Mouse (Mus musculus): Measurements from ENCODE around the gene Plcb1.

Gene Plcb1

DNA sequence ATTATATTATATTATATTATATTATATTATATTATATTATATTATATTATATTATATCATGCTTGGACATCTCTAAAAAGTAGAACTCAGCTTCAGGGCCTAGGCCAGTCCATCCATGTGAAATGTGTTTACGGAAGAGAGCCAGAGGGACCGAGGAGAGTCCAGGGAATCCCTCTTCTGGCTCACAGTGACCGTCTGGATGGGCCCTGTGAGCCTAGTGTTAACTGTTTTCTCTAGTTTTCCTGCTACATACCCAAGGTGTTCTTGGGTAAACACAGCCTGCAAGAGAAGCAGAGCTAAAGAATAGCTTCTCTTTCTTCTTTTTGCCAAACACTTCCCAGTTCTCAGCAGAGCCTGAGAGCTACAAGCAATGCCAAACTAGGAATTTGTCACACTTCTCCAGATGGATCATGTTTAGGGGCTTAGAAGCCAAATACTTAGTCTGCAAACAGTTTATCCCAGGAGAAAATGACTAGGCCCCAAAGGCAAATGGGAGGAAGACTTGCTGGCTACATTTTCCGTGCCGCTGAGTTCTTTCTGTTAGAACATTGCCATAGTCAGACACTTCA, 649.2 kb downstream of the Plcb1 start:
- no peak for DNase-seq

DNA sequence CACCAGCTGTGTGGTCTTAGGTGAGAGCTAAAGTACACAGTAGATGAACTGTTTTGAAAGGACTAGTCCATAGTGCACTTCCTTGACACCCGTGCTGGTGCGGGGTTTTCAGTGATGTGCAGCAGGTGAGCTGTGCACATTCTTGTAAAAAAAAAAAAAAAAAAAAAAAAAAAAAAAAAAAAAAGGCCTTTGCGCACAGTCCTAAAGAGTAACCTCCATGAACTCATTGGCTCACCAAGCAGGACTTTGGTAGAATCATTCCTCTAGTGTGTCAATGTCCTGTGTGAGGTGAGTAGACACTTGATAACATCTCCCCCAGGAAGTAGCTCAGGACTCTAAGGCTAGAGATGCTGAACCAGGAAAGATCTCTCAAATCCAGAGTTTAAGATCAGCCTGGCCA, 653.2 kb downstream of the Plcb1 start:
- DNase-seq, result no peak

DNA sequence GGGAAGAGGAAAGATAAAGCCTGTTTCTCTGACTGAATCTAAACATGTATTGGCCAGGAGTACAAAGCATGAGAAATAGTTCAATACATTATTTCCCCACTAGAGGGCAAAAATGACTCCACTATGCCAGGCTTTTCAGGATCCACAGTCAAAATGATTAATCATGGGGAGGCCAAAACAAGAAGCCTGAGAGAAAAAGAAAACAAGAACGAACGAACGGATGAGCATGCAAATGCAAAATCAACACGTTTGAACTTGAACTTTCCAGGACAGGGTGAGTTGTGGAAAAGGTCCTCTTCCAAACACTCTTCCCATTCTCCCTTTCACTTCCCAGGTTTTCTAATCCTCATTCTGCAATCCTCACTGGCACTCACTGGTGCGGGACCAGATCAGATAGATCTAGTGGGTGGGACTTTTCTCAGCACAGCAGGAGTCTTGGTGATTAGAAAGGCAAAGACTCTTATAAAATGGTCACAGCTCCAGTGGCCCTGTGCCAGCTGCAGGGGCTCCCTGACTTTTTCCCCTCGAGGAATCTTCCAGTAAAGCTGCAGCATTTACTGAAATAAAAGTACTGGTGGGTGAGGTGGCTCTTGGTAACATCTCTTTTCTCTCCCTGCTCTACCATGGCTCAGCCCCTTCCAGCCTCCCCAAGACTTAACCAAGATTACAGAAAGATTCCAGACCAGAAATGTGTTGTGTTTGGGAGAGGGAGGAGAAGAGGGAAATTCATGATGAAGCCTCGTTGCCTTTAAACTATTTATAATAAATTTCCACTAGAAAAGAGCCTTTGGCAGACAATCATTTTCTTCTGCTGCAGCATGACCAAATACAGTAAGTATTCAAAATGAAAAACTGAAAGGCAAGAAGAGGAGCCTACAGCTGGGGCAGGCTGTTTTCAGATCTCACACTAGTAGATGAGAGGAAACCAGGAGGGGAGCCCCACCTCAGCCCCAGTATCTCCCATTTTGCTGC, 654.0 kb downstream of the Plcb1 start:
- peak; percentile 33 to 58 for DNase-seq

DNA sequence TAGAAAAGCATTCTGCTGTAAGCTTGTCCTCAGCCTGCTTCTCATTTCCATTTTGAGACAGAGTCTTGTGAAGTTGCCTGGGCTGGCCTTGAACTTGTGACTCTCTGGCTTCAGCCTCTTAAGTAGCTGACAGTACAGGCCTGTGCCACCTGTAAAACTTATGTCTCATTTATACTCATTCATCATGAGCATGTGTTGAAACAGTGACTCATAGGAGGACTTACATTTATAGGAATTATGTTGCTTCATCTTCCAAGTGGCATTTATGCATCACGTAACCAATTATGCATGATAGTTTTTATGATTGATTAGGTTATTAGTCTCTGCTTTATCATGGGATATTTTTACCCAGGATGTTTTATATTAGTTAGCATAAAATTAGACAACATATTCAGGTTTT, 667.7 kb downstream of the Plcb1 start:
- no peak for DNase-seq

DNA sequence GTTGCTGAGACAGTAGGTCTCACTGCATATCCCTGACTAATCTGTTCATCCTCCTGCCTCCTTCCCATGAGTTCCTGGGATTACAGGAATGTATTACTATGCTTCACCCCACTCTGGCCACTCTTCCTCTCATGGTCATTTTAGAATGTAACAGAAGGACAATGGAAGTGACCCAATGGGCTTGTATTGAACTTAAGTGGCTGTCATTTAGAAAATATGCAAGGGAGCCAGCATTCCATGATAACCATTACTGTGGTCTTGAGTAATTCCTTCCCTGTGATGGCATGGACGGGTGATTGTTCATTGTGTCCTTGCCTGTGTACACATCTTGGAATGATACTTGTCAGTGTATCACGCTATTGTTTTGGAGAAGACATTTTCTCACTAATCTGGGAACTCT, 668.1 kb downstream of the Plcb1 start:
- DNase-seq, result no peak

DNA sequence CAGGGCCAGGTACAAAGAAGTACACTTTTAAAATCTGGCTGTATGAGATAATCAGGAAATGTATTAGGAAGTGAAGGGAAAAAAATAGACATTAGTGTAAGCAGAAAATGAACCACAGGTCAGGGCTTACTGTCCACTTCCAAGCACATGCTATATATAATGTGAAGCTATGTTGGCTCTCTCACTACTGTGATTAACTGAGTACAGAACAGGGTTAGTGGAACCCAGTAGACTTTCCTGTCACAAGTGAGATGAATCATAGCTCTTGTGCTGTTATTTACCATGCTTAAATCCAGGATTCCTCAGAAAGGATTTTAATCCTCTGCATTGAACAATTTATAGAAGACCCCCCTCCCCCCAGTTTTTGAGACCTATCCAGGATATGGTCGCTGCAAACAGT, 668.6 kb downstream of the Plcb1 start:
- DNase-seq, result no peak

DNA sequence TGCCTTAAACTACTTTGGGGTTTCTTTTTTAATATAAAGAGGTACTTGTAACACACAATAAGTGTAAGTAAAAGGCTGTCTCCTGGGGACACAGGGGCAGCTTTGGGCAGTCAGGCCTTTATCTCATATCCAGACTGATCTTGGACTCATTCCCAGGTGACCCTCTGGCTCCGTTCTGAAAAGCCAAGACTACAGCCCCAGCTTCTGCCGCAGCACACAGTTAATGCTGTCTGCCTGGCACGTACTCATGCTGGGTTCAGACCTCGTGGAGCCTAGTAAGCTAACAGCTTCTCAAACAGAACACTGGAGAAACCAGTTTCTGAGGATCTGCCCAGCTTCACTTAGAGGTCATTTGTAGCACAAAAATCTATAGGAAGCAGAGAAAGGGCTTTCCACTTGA, 682.0 kb downstream of the Plcb1 start:
- DNase-seq, result no peak

DNA sequence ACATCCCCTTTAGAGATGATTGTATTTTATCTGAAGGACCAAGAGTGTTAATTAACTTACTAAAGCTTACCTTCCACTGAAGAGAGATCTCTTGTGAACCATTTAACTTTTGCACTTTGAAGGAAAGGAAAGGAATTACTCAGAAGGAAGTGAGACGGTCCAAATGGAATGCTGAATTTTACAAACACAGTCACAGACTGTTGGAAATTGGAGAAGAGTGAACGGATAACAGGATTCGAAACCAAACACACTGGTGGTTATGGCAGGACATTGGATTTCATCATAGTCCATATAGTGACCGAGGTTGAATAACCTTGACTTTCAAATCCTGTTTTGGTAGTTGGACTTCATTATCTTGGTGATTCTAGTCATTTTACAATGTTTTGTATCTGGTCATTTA, 688.2 kb downstream of the Plcb1 start:
- DNase-seq, result no peak

DNA sequence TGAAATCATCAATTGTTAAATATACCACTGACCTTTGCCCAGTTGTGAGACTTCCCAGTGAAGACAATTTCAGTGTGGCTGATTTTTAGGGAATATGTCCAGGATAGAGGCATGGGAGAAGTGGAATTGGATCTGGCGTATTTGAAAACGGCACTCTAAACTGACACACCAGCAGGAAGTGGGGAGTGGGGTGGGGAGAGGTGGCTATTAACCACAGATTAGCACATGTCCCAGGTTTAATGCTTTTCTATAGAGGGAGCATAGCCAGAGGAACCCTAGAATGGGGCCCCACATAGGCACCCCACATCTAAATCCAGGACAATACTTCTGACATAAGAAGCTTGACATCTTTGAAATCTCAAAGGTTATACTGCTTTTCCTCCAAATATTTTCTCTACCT, 699.4 kb downstream of the Plcb1 start:
- DNase-seq, result no peak

DNA sequence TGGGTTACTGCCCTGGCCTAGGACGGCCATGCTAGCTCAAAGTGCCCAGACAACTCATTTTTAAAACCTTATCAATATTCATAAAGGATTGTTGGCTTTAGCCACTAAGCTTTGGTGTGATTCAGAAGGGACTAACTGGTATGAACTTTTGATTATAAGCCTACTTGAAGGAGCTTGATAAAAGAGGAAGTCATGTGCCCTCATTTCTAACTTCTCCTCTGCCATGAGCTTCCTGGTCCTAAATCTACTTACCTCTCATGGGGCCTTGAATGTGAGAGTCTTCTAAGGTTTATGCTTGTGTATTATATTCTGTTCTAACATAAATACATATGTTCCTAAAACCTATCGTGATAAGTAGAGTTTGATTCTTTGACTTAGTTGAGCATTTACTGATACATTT, 702.4 kb downstream of the Plcb1 start:
- DNase-seq, result no peak

DNA sequence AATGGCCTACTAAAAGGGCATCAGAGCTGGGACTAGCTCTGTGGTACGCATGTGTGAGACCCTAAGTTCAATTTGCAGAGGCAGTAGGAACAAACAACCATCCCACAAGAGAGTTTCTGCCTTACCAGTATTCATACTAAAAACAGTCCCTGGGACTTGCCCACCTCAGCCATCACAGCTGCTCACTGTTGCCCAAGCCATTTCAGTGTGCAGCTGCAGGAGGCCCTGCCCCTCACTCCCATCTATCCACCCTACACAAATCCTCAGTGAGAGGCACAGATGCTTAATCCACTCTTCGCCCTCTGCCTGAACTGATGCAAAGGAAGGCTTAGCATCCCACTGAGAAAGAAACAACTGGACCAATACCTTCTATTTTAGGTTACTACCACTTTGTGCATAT, 703.3 kb downstream of the Plcb1 start:
- no peak for DNase-seq

DNA sequence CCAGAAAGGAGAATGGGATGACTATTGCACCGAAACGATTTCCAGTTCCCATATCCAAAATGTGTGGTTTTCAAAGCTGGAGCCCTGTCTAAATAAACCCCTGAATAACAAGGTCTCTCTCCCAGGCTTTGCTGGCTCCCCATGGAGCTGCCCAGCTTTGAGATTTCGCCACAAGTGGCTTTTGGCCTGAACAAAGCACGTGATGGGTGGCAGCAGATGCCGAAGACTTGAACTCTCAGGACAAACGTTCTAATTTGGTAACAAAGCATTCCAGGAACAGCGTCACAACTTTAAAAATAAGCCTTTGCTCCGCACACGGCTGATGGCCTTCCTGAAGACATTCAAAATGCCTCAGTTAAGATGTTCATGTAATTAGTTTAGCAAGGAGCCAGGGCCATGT, 706.9 kb downstream of the Plcb1 start:
- DNase-seq, result no peak

DNA sequence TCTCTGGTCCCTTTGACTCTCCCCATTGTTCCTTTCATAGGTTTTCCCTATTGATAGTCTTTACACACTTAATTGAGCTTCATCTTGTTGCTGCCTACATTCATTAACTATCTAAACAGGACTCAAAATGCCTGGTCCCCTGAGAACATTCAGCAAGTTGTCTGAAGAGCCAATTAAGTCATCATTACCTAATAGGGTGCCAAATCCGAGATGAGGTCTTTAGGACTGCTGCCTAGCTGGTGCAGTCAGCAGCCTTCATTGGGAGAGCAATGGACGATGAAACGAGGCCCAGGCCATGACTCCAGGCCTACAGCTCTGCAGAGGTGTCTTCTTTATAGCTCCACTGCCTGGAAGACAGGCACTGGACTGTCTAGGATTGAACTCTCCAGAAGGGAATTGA, 710.7 kb downstream of the Plcb1 start:
- no peak for DNase-seq

DNA sequence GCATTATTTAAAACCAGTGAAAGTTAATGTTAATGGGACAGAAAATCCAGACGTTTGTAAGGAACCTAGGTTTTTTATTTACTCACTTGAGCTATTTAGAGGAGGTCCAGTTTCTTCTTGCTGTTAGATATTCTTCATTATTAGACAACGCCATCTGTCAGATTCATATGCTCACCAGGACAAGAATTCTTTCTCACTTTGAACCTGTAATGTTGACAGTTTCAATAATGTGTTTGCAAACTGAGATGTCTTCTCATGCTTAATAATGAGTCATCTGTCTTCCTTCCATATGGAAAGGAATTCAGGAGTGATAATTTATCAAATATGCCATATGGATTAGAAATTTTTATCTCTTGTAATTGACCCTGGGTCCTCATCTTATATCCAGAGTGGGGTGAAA, 711.4 kb downstream of the Plcb1 start:
- no peak for DNase-seq

DNA sequence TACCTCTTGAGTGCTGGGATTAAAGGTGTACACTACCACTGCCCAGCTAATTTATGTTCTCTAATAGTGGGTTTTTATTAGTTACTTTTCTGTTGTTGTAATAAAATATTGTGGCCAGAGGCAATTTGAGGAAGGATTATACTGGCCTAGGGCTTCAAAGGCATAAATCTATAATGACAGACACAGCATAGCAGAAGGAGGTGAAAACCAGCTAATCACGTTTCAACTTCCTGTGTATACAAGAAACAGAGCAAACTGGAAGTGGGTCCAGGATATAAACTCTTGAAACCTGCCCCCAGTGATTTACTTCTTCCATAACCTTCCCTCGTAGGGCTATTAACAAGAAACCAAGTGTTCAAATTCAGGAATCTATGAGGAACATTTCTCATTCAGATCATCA, 715.0 kb downstream of the Plcb1 start:
- no peak for DNase-seq

DNA sequence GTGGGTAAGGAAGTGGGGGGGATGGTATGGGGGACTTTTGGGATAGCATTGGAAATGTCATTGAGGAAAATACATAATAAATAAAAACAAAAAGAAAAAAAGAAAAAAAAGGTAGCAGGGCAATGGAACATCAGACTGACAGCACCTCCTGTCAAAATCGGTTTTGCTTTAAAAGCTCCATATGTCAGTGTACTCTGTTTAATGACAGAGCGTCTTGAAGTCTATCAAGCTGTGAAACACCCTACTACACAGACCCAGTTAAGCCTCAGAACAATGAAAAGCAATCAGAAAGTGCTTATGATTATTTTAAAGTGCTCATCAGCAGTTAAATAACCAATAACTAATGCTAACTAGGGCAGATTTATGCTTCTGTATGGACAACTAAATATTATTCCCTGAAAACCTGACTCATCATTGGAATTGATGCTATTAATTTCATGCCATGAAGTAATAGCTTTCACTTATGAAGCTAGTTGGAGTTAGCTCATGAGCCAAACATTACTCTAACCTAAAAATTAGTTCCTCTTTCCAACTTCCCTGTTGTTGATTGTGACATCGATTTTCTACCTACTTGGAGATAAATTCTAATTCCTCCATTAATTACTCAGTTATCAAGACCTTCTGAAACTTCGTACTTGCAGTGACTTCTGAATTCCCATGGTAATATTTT, 717.6 kb downstream of the Plcb1 start:
- no peak for DNase-seq

DNA sequence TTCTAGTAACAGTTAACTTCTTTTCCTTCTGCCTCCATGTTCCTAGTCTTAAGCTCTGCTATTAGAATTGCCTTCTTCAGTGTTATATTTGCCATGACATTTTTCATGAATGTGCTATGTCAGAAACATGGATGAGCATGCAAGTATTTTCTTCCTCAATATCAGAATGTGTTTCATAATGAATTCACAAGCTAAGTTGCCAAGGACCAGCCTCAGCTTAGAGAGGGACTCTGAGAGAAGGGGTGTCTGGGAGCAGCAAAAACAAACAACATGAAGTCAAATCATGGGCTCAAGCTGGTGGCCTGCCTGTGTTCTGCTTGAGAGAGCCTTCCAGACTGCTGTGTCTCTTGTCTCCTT, 718.1 kb downstream of the Plcb1 start:
- no peak for DNase-seq

DNA sequence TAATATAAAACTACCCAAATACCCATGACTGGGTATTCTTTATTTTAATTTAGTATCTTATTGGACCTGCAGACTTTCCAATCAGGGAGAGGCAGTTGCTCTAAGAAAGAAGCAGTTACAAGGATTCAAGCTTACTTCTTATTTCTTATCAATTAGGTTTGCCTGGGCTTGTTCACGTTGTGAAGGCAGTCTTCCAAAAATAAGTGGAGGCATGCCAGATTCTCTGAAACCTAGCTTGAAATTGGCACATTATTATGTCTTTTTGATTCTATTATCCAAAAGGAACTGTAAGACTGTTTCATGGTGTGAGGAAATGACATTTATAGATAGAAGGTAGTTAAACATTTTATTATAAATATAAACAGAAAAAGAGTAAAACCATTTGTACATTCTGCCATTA, 721.2 kb downstream of the Plcb1 start:
- DNase-seq, result no peak

DNA sequence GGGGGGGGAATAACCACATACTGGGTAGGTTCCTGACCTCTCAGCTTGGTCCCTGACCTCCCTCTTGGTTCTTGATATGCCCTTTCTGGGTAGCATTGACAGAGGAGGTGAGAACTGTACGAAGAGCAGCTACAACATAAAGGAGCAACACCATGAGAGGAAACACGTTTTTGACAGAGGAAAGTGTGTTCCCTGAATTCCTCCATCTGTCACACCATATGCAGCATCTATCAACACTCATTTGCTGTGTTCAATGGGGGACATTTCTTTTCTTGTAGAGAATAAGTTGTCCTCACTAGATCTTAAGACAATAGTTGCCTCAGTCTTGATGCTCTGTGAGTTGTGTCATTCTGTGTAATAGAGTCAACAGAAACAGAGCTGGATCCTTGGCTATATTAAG, 733.1 kb downstream of the Plcb1 start:
- DNase-seq, result no peak
